Mouse (Mus musculus) monocyte, adult 59 days (primary cell): ENCODE measurements around the gene Gbp7. TPM values are rescaled to one million over a fixed set of nuclear protein-coding genes. Genes with fewer than 3 reads are reported as not detected.

Experiments used
- total RNA-seq, 2 experiments: library from RNA; stranded (reverse); gene quantifications; one replicate each; pipeline ENCODE4 v1.2.4; 2023

Gbp7 gene
- total RNA-seq, result 10 to 100 TPM; 10.9 to 14.5 TPM

GRCm38 (mm10) chr3:142530087-142530953 lies at the start of gene Gbp7:
TSS of gene Gbp7 (plus strand) at chr3:142530342.

GRCm38 (mm10) chr3:142493536-142494061 lies 36.5 kb upstream of the Gbp7 start, which contains the start of gene Gbp5:
TSS of gene Gbp5 (plus strand) at chr3:142493978.

DNA sequence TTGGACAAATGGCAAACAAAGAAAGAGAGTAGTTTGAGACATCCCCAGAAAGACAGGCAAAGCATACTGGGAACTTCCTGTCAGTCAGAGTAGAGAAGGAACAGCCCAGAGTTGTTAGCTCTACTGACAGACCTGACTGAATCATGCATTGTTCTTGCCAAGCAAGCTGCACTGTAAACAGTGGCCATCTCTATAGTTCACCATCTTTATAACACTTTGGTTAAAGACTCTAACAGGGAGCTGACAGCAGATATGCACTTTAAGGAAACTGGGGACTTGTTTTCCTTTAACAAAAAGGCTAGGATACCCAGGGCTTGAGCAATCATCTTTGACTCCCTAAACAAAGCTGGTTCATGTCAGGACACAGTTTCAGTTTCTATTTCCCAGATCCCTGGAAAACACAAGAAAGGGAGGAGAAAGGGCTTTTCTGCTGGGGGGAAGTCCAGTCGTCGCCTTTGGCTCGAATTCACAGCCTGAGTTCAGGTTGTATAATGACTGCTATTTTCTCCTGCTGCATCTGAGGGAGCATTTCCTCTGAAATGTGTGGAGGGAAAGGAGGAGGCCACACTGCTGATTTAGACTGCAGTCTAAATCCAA lies 29.6 kb downstream of the Gbp7 start, which contains the start of gene Gbp3:
TSS of gene Gbp3 (plus strand) at position 395 of the 597 bp plus-strand sequence.

DNA sequence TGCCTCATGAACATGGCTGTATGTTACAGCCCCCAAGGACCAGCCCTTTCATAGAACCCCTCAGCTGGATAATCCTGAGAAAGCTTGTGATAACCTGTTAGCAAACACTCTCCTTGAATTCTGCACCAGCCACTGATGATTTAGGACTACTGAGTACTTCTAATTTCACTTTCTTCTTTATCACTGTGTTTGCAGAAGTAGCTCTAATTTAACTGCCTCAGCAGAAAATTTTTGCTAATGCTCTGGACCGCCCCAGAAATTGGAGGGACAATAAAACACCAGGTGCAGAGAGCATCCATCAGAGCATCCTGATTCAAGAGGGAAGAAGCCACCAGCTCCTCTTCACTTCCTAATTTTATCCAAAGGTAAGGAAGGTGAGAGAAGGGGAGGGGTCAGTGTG lies 64.4 kb downstream of the Gbp7 start, which contains the start of gene Gbp2b:
TSS of gene Gbp2b (plus strand) at position 301 of the 400 bp plus-strand sequence.

Other genes with a start within 250 kb of the Gbp7 start
- 100 to 1,000 TPM; 109 to 116 TPM for gene Pdlim5, start 134.6 kb upstream of the Gbp7 start, total RNA-seq
- 10 to 100 TPM; 23.4 to 24.3 TPM for gene Gbp5, start 36.4 kb upstream of the Gbp7 start, total RNA-seq
- 10 to 100 TPM; 29.8 to 31.2 TPM for gene Gbp3, start 29.7 kb downstream of the Gbp7 start, total RNA-seq
- gene Gbp2b, start 64.5 kb downstream of the Gbp7 start, total RNA-seq, result 1 to 10 TPM; 1.1 to 1.7 TPM
- gene Gbp2, start 90.3 kb downstream of the Gbp7 start, total RNA-seq, result 10 to 100 TPM; 21.7 to 24.8 TPM
- 1 to 10 TPM; 5.5 to 6.8 TPM for gene Kyat3, start 170.7 kb downstream of the Gbp7 start, total RNA-seq
- 10 to 100 TPM; 71.9 to 76.9 TPM for gene Gtf2b, start 234.7 kb downstream of the Gbp7 start, total RNA-seq